Mouse (Mus musculus) olfactory bulb, adult 2 months (tissue): ENCODE results near the gene Nus1.

Source experiments
- CTCF ChIP-seq: fragments of 200-500 bp; IDR thresholded peaks from 2 replicates; pipeline ENCODE4 v1.5.1; 2012; ENCODE audit warnings: low read depth, mild to moderate bottlenecking, low read length, moderate library complexity; ENCODE audit not compliant: insufficient read depth
- POLR2A ChIP-seq: fragments of 200-500 bp; IDR thresholded peaks from 2 replicates; pipeline ENCODE4 v1.6.1; 2012; ENCODE audit warnings: mild to moderate bottlenecking, low read depth, low read length, moderate library complexity; ENCODE audit not compliant: insufficient read depth

DNA sequence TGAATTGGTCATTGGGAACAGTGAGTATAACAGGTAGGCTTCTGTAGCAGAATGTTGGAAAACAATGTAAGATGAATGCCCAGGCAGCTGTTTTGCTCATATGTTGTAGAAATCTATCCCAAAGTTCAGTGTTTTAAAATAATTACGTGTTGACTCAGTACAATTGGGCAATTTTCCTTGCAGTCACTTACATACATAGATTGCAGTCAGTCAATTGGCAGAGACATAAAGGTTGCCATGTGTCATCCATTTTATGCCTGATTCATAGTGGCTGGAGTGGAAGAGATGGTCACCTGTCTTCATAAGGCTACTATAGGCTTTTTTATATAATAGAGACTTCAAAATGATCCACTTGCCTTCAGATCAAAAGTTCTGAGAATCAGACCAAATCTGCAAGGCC, 3.2 kb downstream of the Nus1 start:
- TF ChIP-seq CTCF, result no peak
- no peak for TF ChIP-seq POLR2A
